Mouse (Mus musculus) MEL (cell line): ENCODE results near the gene Ranbp17. TPM values are rescaled to one million over a fixed set of nuclear protein-coding genes. Genes with fewer than 3 reads are reported as not detected.

Experiments used
- DNase-seq: peaks from one replicate; pipeline ENCODE4 v3.0.0; 2011; ENCODE audit warnings: low read depth, low spot score
- H3K27ac ChIP-seq: 2 replicates; pipeline ENCODE4 v1.5.1; 2012; ENCODE audit warnings: low read depth, mild to moderate bottlenecking, control low read depth, low read length, moderate library complexity; ENCODE audit not compliant: control insufficient read depth
- H3K27me3 ChIP-seq, 2 experiments: fragments of 150-350 bp in 1 of 2; sonication (generic) in 1 of 2; 2 replicates each; pipeline ENCODE4 v1.6.1; 2012; ENCODE audit warnings: low read length in 2 of 2, mild to moderate bottlenecking in 2 of 2, improper control_type of control experiment in 1 of 2, moderate library complexity in 1 of 2; ENCODE audit not compliant: insufficient read depth in 2 of 2, control insufficient read depth in 1 of 2
- H3K36me3 ChIP-seq, 2 experiments: 2 replicates each; pipeline ENCODE4 v1.6.1; 2012 to 2014; ENCODE audit warnings: low read length in 2 of 2, improper control_type of control experiment in 1 of 2, inconsistent platforms in 1 of 2, mild to moderate bottlenecking in 1 of 2; ENCODE audit not compliant: insufficient read depth in 2 of 2, control insufficient read depth in 1 of 2
- H3K4me1 ChIP-seq, 2 experiments: fragments of 150-350 bp in 1 of 2; sonication (generic) in 1 of 2; 2 replicates each; pipeline ENCODE4 v1.6.1; 2012; ENCODE audit warnings: low read length in 2 of 2, improper control_type of control experiment in 1 of 2, mild to moderate bottlenecking in 1 of 2; ENCODE audit not compliant: insufficient read depth in 2 of 2, control insufficient read depth in 1 of 2
- H3K4me3 ChIP-seq, 2 experiments: fragments of 150-350 bp in 1 of 2; sonication (generic) in 1 of 2; 2 replicates each; pipeline ENCODE4 v1.5.1; 2012; ENCODE audit warnings: low read depth in 2 of 2, low read length in 2 of 2, mild to moderate bottlenecking in 2 of 2, moderate library complexity in 2 of 2, control low read depth in 1 of 2, improper control_type of control experiment in 1 of 2; ENCODE audit not compliant: control insufficient read depth in 1 of 2, insufficient read depth in 1 of 2
- H3K79me2 ChIP-seq: 2 replicates; pipeline ENCODE4 v1.6.1; 2012; ENCODE audit warnings: mild to moderate bottlenecking, low read length, moderate library complexity; ENCODE audit not compliant: control insufficient read depth, poor library complexity, insufficient read depth
- H3K9ac ChIP-seq: 2 replicates; pipeline ENCODE4 v1.6.1; 2012; ENCODE audit warnings: low read depth, mild to moderate bottlenecking, control low read depth, low read length, moderate library complexity; ENCODE audit not compliant: control insufficient read depth, poor library complexity, severe bottlenecking
- H3K9me3 ChIP-seq: fragments of 150-350 bp; sonication (generic); replicated peaks from 2 replicates; pipeline ENCODE4 v1.6.1; 2012; ENCODE audit warnings: mild to moderate bottlenecking, low read length, improper control_type of control experiment, moderate library complexity; ENCODE audit not compliant: insufficient read depth
- CHD1 ChIP-seq: IDR thresholded peaks from 2 replicates; pipeline ENCODE4 v1.6.1; 2012; ENCODE audit warnings: low read depth, mild to moderate bottlenecking, inconsistent platforms, low read length, improper control_type of control experiment
- ELF1 ChIP-seq: IDR thresholded peaks from 2 replicates; pipeline ENCODE4 v1.6.1; 2014; ENCODE audit warnings: low read depth, mild to moderate bottlenecking, inconsistent platforms, low read length, improper control_type of control experiment, moderate library complexity
- EP300 ChIP-seq, 2 experiments: IDR thresholded peaks; 2 replicates each; pipeline ENCODE4 v1.6.1; 2011; ENCODE audit warnings: improper control_type of control experiment in 2 of 2, low read length in 2 of 2, low read depth in 1 of 2, mild to moderate bottlenecking in 1 of 2
- GABPA ChIP-seq: IDR thresholded peaks from 2 replicates; pipeline ENCODE4 v1.6.1; 2012; ENCODE audit warnings: low read depth, mild to moderate bottlenecking, inconsistent platforms, low read length, improper control_type of control experiment, moderate library complexity
- HCFC1 ChIP-seq: IDR thresholded peaks from 2 replicates; pipeline ENCODE4 v1.6.1; 2012; ENCODE audit warnings: low read depth, mild to moderate bottlenecking, inconsistent platforms, low read length, improper control_type of control experiment, moderate library complexity
- MAFK ChIP-seq: IDR thresholded peaks from 2 replicates; pipeline ENCODE4 v1.6.1; 2011; ENCODE audit warnings: low read depth, mild to moderate bottlenecking, low read length, improper control_type of control experiment, borderline replicate concordance
- MAX ChIP-seq: IDR thresholded peaks from 2 replicates; pipeline ENCODE4 v1.6.1; 2011; ENCODE audit warnings: low read length, improper control_type of control experiment
- MAZ ChIP-seq: IDR thresholded peaks from 2 replicates; pipeline ENCODE4 v1.6.1; 2012; ENCODE audit warnings: low read depth, mild to moderate bottlenecking, inconsistent platforms, low read length, improper control_type of control experiment
- MEF2A ChIP-seq: IDR thresholded peaks from 2 replicates; pipeline ENCODE4 v1.6.1; 2014; ENCODE audit warnings: low read depth, mild to moderate bottlenecking, inconsistent platforms, low read length, improper control_type of control experiment; ENCODE audit not compliant: poor library complexity, insufficient replicate concordance, severe bottlenecking; ENCODE audit errors: extremely low read depth
- MXI1 ChIP-seq: IDR thresholded peaks from 2 replicates; pipeline ENCODE4 v1.6.1; 2011; ENCODE audit warnings: mild to moderate bottlenecking, low read depth, low read length, improper control_type of control experiment
- MYB ChIP-seq: IDR thresholded peaks from 2 replicates; pipeline ENCODE4 v1.6.1; 2011; ENCODE audit warnings: mild to moderate bottlenecking, low read depth, low read length, improper control_type of control experiment
- NRF1 ChIP-seq: IDR thresholded peaks from 2 replicates; pipeline ENCODE4 v1.6.1; 2014; ENCODE audit warnings: low read depth, mild to moderate bottlenecking, inconsistent platforms, low read length, improper control_type of control experiment, moderate library complexity; ENCODE audit not compliant: poor library complexity, insufficient read depth, severe bottlenecking
- POLR2AphosphoS5 ChIP-seq: IDR thresholded peaks from 2 replicates; pipeline ENCODE4 v1.6.1; 2012; ENCODE audit warnings: low read depth, borderline replicate concordance, mild to moderate bottlenecking, inconsistent platforms, low read length, moderate library complexity, mixed read lengths
- SMC3 ChIP-seq: IDR thresholded peaks from 2 replicates; pipeline ENCODE4 v1.6.1; 2011; ENCODE audit warnings: low read depth, low read length, improper control_type of control experiment
- TBP ChIP-seq: IDR thresholded peaks from 2 replicates; pipeline ENCODE4 v1.8.0; 2011; ENCODE audit warnings: low read depth, low read length, improper control_type of control experiment
- TCF12 ChIP-seq: IDR thresholded peaks from 2 replicates; pipeline ENCODE4 v1.6.1; 2014; ENCODE audit warnings: low read depth, mild to moderate bottlenecking, inconsistent platforms, low read length, improper control_type of control experiment, moderate library complexity
- USF2 ChIP-seq, 2 experiments: IDR thresholded peaks; 2 replicates each; pipeline ENCODE4 v1.6.1; 2011 to 2012; ENCODE audit warnings: improper control_type of control experiment in 2 of 2, low read length in 2 of 2, borderline replicate concordance in 1 of 2, inconsistent platforms in 1 of 2, low read depth in 1 of 2, mild to moderate bottlenecking in 1 of 2; ENCODE audit not compliant: insufficient read depth in 1 of 2
- ZKSCAN1 ChIP-seq: IDR thresholded peaks from 2 replicates; pipeline ENCODE4 v1.6.1; 2012; ENCODE audit warnings: low read depth, mild to moderate bottlenecking, inconsistent platforms, low read length, improper control_type of control experiment, moderate library complexity
- polyA plus RNA-seq, 2 experiments: library from polyadenylated mRNA; stranded (reverse) in 1 of 2; unstranded in 1 of 2; fragments of >175 nt in 1 of 2; fragments of >200 nt in 1 of 2; gene quantifications; 2 replicates each; pipeline versions ENCODE4 v1.2.1 to v1.2.4; 2012; ENCODE audit warnings: low replicate concordance in 2 of 2, low read depth in 1 of 2; ENCODE audit not compliant: insufficient read length in 2 of 2, insufficient read depth in 1 of 2, missing spikeins in 1 of 2
- total RNA-seq: library from RNA; depleted of rRNA; stranded (reverse); fragments of 300-350 nt; gene quantifications from 2 replicates; pipeline ENCODE4 v1.2.3, GENCODE M21; 2012

Ranbp17 gene
- total and polyA plus RNA-seq, 3 experiments, result not detected

- H3K9me3 ChIP-seq, result no peaks in the 10 kb centered on the region
- no peak overlapping the region for H3K27ac ChIP-seq
- no peak for DNase-seq
- no peak overlapping the region for H3K9ac ChIP-seq
- H3K79me2 ChIP-seq, result no peaks in the 10 kb centered on the region
- H3K27me3 ChIP-seq, result peaks cover 8% of the 10 kb centered on the region in 2 experiments
- H3K36me3 ChIP-seq, result no peaks in the 10 kb centered on the region
- H3K4me3 ChIP-seq, result no peak overlapping the region
- H3K4me1 ChIP-seq, result no peaks in the 10 kb centered on the region
- TF ChIP-seq CHD1 (no peak), MYB (no peak), TBP (no peak)
Observed at GRCm38 (mm10) chr11:33234134-33234533, 279.4 kb downstream of the Ranbp17 start.

GRCm38 (mm10) chr11:33232056-33232455 lies 281.5 kb downstream of the Ranbp17 start:
- H3K9ac ChIP-seq, result no peak overlapping the region
- DNase-seq, result no peak
- H3K4me1 ChIP-seq, result no peaks in the 10 kb centered on the region
- H3K9me3 ChIP-seq, result no peaks in the 10 kb centered on the region
- no peaks in the 10 kb centered on the region for H3K79me2 ChIP-seq
- no peaks in the 10 kb centered on the region for H3K36me3 ChIP-seq
- H3K27me3 ChIP-seq, result peaks cover 8% of the 10 kb centered on the region in 2 experiments
- H3K27ac ChIP-seq, result no peak overlapping the region
- no peak overlapping the region for H3K4me3 ChIP-seq
- no peak for TF ChIP-seq EP300 (IDR thresholded peaks at IDR 0.05; ENCODE audit: low read depth in 1 of 2, low read length in 2 of 2)
- TF ChIP-seq HCFC1, result no peak
- no peak for TF ChIP-seq MEF2A
- no peak for TF ChIP-seq MAFK
- TF ChIP-seq USF2 (IDR thresholded peaks at IDR 0.05; ENCODE audit: borderline replicate concordance in 1 of 2, insufficient read depth in 1 of 2, low read depth in 1 of 2, low read length in 2 of 2), result no peak
- TF ChIP-seq TCF12, result no peak
- TF ChIP-seq ELF1, result no peak
- no peak for TF ChIP-seq SMC3
- TF ChIP-seq MXI1, result no peak
- no peak for TF ChIP-seq MAZ
- no peak for TF ChIP-seq MAX
- no peak for TF ChIP-seq POLR2AphosphoS5
- no peak for TF ChIP-seq TBP
- no peak for TF ChIP-seq ZKSCAN1
- no peak for TF ChIP-seq NRF1
- no peak for TF ChIP-seq GABPA
